Mouse (Mus musculus) limb, embryonic 14.5 days (tissue): ENCODE results near the gene Ksr1. TPM values are rescaled to one million over a fixed set of nuclear protein-coding genes. Genes with fewer than 3 reads are reported as not detected.
"Not testable (repeated sequence)": the region's sequence is repeated elsewhere in the genome, so short reads cannot be mapped to it uniquely, and the experiment has no call there.

ENCODE experiments used
- ATAC-seq: fragments of 200-750 bp; cut with Nextera tagmentation; 2 replicates; pipeline ENCODE4 v1.8.0; 2017; ENCODE audit warnings: low read depth, moderate number of reproducible peaks, moderate TSS enrichment; ENCODE audit not compliant: low FRiP score
- DNase-seq: peaks from one replicate; pipeline ENCODE4 v3.0.0-alpha.2; 2015; ENCODE audit warnings: low spot score
- H3K27ac ChIP-seq: fragments of 300-500 bp; sonication (generic); replicated peaks from 2 replicates; pipeline ENCODE4 v1.5.1; 2014; ENCODE audit warnings: low read depth, mild to moderate bottlenecking, low read length, moderate library complexity, mixed read lengths
- H3K27me3 ChIP-seq: fragments of 300-500 bp; sonication (generic); 2 replicates; pipeline ENCODE4 v1.6.1; 2014; ENCODE audit warnings: low read length, mixed read lengths; ENCODE audit not compliant: control insufficient read depth, insufficient read depth
- H3K36me3 ChIP-seq: fragments of 300-500 bp; sonication (generic); 2 replicates; pipeline ENCODE4 v1.6.1; 2014; ENCODE audit warnings: mild to moderate bottlenecking, low read length, moderate library complexity, mixed read lengths; ENCODE audit not compliant: control insufficient read depth, insufficient read depth
- H3K4me1 ChIP-seq: fragments of 300-500 bp; sonication (generic); 2 replicates; pipeline ENCODE4 v1.6.1; 2014; ENCODE audit warnings: antibody characterized with exemption, low read length, mixed read lengths; ENCODE audit not compliant: control insufficient read depth, insufficient read depth
- H3K4me2 ChIP-seq: fragments of 300-500 bp; sonication (generic); replicated peaks from 2 replicates; pipeline ENCODE4 v1.6.1; 2014; ENCODE audit warnings: low read depth, mild to moderate bottlenecking, low read length, moderate library complexity; ENCODE audit not compliant: severe bottlenecking
- H3K4me3 ChIP-seq: fragments of 300-500 bp; sonication (generic); replicated peaks from 2 replicates; pipeline ENCODE4 v1.5.1; 2014; ENCODE audit warnings: low read length
- H3K9ac ChIP-seq: fragments of 300-500 bp; sonication (generic); 2 replicates; pipeline ENCODE4 v1.6.1; 2014; ENCODE audit warnings: mild to moderate bottlenecking, low read depth, low read length, moderate library complexity; ENCODE audit not compliant: severe bottlenecking
- H3K9me3 ChIP-seq: fragments of 300-500 bp; sonication (generic); 2 replicates; pipeline ENCODE4 v1.6.1; 2016; ENCODE audit warnings: low read length; ENCODE audit not compliant: control insufficient read depth
- POLR2A ChIP-seq: fragments of 200-500 bp; IDR thresholded peaks from 2 replicates; pipeline ENCODE4 v1.8.0; 2012; ENCODE audit warnings: inconsistent platforms, mild to moderate bottlenecking, moderate library complexity, borderline replicate concordance; ENCODE audit not compliant: insufficient read depth, insufficient read length; ENCODE audit errors: extremely low read depth
- WGBS: fragments of 180-500 bp; shearing (Covaris S2); extraction: QIAGEN DNeasy Blood & Tissue Kit; methylation state at CpG from one replicate; pipeline ENCODE4 v1.1.7; 2014; 5-methylcytosine and 5-hydroxymethylcytosine counted together
- polyA plus RNA-seq, 2 experiments: library from polyadenylated mRNA; depleted of rRNA in 1 of 2; stranded (reverse) in 1 of 2; unstranded in 1 of 2; fragments of >200 nt; fragmentation: Nextera tagmentation in 1 of 2; extraction: Ambion mirVana in 1 of 2; gene quantifications; 2 replicates each; pipeline versions ENCODE4 v1.2.1 to v1.2.3; 2012 to 2014

The Ksr1 gene
- polyA plus RNA-seq, 2 experiments = 8.2 to 24.1 TPM

DNA sequence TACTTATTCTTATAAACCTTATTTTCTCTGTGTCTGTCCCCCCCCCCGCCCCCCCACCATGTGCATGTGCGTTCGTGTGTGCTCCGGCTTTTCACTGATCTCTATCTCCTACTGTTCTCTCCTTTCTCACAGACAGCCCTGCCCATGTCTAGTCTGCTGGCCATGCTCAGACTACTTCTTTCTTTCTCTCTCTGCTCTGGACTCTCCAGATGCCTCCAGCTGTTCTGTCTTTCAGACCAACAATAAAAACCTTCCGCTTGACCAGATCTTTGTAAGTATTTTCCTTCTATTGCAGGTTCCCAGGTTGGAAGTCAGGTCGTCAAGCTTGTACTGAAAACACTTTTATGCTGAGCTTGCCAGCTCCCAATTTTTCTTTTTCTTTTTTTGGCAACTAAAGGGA lies 147.1 kb downstream of the Ksr1 start:
- Histone ChIP-seq H3K4me3 (no peak overlapping the region), H3K27ac (no peak overlapping the region), H3K4me2 (no peak overlapping the region), H3K27me3 (no peaks in the 10 kb centered on the region), H3K36me3 (no peaks in the 10 kb centered on the region), H3K9me3 (no peaks in the 10 kb centered on the region; the same call in 1 of the 2 replicates), H3K9ac (no peak overlapping the region), H3K4me1 (peaks cover 11% of the 10 kb centered on the region; the same call in 1 of the 2 replicates)
- DNase-seq (no peak), ATAC-seq (no peak)
- WGBS = 53% methylated on average over 6 of the region's 6 CpGs
- no peak for TF ChIP-seq POLR2A

DNA sequence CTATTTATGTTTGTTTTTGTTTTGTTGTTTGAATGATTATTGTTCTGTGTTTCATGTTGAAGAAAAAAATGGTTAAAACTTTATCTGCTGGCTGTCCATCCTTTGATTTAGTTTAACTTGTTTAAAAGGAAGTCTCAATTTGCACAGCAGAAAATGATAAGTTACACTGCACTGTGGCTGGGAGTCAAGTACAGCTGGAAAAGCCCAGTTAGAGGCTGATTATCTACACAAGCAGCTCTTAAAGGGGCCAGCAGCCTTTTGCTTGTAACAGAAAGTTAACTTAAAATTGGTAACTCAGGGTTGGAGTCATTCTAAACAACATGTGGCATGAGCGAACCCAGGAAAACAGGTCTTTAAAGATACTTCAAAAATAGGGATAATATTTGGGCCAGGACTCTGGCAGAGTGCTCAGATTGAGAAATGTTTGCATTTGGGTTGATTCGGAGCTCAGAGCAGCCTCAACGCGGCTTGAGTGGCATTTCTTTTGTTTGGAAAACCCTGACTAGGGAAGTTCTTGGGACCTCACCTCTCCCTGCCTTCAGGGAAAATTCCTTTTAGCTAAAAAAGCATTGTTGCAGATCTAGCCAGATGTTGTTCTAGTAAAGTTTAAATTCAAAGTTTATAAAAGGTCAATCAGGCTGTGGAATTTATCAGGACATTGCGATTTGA lies 155.2 kb downstream of the Ksr1 start:
- H3K27ac ChIP-seq, H3K36me3 ChIP-seq, H3K4me3 ChIP-seq, H3K9me3 ChIP-seq, H3K9ac ChIP-seq, H3K4me1 ChIP-seq, ATAC-seq, H3K27me3 ChIP-seq, DNase-seq, H3K4me2 ChIP-seq: not testable (repeated sequence)
- 78% methylated on average over 5 of the region's 5 CpGs for WGBS

DNA sequence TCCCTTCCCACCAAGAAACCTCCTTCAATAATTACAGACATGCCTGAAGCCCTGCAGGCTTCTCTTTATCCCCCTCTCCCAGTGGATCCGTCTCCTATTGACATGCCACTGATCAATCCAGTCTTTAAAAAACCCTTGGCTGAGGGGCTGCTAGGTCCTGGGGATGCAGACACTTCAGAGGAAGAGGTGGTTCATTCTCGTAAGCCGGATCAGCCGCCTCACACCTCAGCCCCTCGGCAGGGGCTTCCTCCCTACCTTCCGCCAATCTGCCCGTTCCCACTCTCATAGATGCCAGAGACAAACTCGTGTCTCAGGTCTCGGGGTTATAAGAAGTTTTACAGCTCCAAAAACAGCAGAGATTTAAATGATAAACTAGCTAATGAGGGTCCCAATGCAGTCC lies 156.1 kb downstream of the Ksr1 start:
- no peak overlapping the region for H3K27ac ChIP-seq
- no peaks in the 10 kb centered on the region for H3K36me3 ChIP-seq
- H3K4me3 ChIP-seq = no peak overlapping the region
- H3K4me1 ChIP-seq = no peaks in the 10 kb centered on the region
- H3K9ac ChIP-seq = no peak overlapping the region
- no peaks in the 10 kb centered on the region; the same call in 1 of the 2 replicates for H3K9me3 ChIP-seq
- 91% methylated on average over 9 of the region's 9 CpGs for WGBS
- DNase-seq (no peak), ATAC-seq (no peak)
- TF ChIP-seq POLR2A = no peak
- no peaks in the 10 kb centered on the region for H3K27me3 ChIP-seq
- no peak overlapping the region for H3K4me2 ChIP-seq

DNA sequence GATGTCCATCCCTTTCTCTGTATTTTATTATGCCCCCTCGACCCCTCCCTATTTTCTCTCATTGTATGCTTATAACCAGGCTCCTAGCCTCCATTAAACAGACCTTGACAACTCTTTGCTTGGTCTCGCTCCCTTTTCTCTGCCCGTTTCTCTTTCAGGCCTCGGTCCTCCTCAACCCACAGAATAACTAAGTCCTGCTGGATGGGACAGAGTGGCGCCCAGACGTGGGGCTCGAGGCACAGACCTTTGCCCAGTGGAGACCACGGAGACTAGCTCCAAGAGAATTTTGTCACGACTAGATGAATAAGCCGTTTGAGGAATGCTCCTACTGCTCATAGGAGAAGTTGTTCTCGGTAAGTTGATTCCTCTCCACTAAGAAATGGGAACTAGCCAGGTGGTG lies 157.0 kb downstream of the Ksr1 start:
- WGBS = 91% methylated on average over 11 of the region's 11 CpGs
- not testable (repeated sequence) for H3K4me1 ChIP-seq, H3K36me3 ChIP-seq, DNase-seq, ATAC-seq, H3K9ac ChIP-seq, H3K4me3 ChIP-seq, H3K27ac ChIP-seq, H3K9me3 ChIP-seq, H3K27me3 ChIP-seq, H3K4me2 ChIP-seq

DNA sequence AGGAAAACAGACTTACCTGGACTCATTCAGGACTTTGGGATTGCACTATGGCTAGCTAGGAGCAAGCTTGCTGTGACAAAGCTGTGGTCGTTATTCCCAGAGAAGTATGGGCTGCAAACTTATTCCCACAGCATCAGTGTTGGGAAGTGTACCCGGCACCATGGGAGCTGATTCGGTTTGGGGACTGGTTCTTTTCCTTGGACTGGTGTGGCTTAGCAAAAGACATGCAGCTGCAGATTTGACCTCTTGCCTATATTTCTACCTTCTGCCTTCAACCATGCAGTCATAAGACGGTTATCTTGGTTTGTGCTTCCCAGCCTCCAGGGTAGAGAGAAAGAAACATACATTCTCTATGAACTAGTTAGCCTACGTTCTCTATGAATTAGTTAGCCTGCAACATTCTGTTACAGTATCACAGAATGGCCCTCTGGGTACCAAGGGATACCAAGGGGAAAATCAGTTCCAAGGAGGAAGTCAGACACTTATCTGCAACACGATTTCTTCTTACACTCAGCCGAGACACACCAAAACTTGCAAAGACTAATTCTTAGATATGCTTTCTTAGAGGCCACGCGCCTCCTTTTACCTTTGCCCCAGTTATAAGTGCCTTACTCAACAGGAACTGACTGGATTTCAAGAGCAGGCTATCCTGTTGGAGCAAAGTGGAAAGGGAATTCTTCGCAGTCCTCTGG lies 159.8 kb downstream of the Ksr1 start:
- H3K4me1 ChIP-seq = no peaks in the 10 kb centered on the region
- no peak overlapping the region for H3K4me2 ChIP-seq
- no peaks in the 10 kb centered on the region for H3K27me3 ChIP-seq
- H3K9ac ChIP-seq = no peak overlapping the region
- TF ChIP-seq POLR2A = no peak
- H3K9me3 ChIP-seq = no peaks in the 10 kb centered on the region
- H3K36me3 ChIP-seq = no peaks in the 10 kb centered on the region
- ATAC-seq (no peak), DNase-seq (no peak)
- WGBS = 89% methylated on average over 10 of the region's 10 CpGs
- no peak overlapping the region for H3K27ac ChIP-seq
- no peak overlapping the region for H3K4me3 ChIP-seq
